Mouse (Mus musculus) spleen, adult 2 months (tissue): ENCODE measurements around the gene Dph2.

Experiments used
- CTCF ChIP-seq: fragments of 200-500 bp; IDR thresholded peaks from 2 replicates; pipeline ENCODE4 v1.5.1; 2011; ENCODE audit warnings: mild to moderate bottlenecking, inconsistent platforms; ENCODE audit not compliant: insufficient read depth, insufficient read length, insufficient replicate concordance; ENCODE audit errors: extremely low read depth
- POLR2A ChIP-seq: fragments of 200-500 bp; IDR thresholded peaks from 2 replicates; pipeline ENCODE4 v1.6.1; 2011; ENCODE audit warnings: low read depth, low read length, inconsistent platforms

DNA sequence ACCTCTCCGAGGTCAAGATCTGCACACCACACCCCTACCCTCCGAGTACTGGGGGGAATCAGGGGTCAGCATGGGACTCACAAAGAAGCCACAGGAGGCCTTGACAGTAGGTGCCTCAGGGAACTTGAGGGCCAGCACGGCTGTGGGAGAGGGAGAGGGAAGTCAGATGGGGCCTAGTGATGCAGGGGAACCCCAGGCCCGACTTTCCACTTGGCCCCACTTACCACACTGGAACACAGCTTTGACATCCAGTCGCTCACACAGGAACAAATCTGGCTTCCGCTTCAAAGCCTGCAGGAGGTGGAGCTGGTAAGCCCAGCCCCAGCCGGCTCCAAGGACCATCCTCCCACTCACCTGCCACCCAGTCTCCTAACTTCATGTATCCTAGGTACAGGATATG is 3.5 kb upstream of the Dph2 start:
- TF ChIP-seq POLR2A (no peak), CTCF (no peak)
